Mouse (Mus musculus): Measurements from ENCODE around the gene Cdh4.

DNA sequence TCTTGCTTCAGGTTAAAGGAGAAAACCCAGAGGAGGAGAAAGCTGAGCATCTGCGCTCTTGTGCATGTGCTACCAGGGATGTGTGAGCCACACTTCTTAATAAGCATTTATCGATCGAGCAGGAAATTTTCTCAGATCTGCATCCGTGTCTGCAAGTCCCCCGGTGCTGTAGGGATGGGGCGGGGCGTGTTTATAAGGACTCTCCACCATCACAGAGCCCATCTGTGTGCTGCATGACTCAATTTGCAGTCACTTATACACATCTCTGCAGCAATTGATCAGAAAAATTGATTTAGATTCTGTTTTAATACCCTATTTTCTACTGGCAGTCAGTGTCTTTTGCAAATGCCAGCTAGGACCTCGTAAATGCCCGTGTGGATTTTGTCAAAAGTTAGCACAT, 311.6 kb downstream of the Cdh4 start:
- TF ChIP-seq CTCF (IDR thresholded peaks at IDR 0.05; ENCODE audit: control insufficient read depth, insufficient read depth, insufficient replicate concordance, low read depth, low read length) (no peak), POLR2A (IDR thresholded peaks at IDR 0.05; ENCODE audit: control insufficient read depth, low read depth, low read length) (no peak)

Data from testis, adult 2 months (tissue).